11 mouse cellular contexts compared by ENCODE assay signal in the genomic region with DNA sequence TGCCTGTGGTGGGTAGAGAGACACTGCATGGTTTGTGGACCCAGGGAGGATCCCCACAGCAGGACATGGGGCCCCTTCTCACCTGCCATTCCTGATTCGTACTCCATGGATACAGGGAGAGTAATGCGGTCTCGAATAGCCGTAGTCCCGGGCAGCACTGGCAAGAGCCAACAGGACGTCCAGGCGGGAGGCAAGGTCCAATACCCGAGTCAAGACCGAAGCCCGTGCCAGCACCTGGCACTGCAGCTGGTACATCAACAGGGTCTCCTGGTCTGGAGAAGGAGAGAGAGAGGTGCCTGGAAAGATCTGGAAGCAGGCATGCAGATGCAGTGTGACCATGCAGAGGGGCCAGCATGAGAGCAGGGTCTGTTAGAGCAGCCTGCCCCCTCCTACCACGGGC. TPM values are rescaled to one million over a fixed set of nuclear protein-coding genes. Genes with fewer than 3 reads are reported as not detected.
"Had no signal": no experiment of that assay in that cellular context is flagged by ENCODE, and none has a peak within 500 bp of the region (broad histone marks: within the 10 kb centered on the region; RNA-seq: fewer than 3 reads in every experiment).

No protein-coding gene starts in this region.

- ATAC-seq: lung, postnatal 0 days; midbrain, embryonic 15.5 days had no signal

- H3K27ac ChIP-seq: left cerebral cortex, adult 2 months; liver, embryonic 14.5 days; midbrain, embryonic 15.5 days; neural tube, embryonic 12.5 days had no signal

- H3K4me2 ChIP-seq: midbrain, embryonic 15.5 days; neural tube, embryonic 12.5 days had no signal

- H3K9ac ChIP-seq: liver, embryonic 14.5 days; midbrain, embryonic 15.5 days; neural tube, embryonic 12.5 days had no signal

- H3K27me3 ChIP-seq: midbrain, embryonic 15.5 days; neural tube, embryonic 12.5 days had no signal

- H3K9me3 ChIP-seq: midbrain, embryonic 15.5 days; neural tube, embryonic 12.5 days had no signal

- H3K36me3 ChIP-seq: midbrain, embryonic 15.5 days; neural tube, embryonic 12.5 days had no signal

- H3K4me3 ChIP-seq: left cerebral cortex, adult 2 months; midbrain, embryonic 15.5 days; neural tube, embryonic 12.5 days had no signal

- DNase-seq: kidney, postnatal 25 days; liver; lung, adult 2 months; lung, postnatal 36 days; thymus, postnatal 36 days had no signal

RNA-seq across cellular contexts. Expression of a gene that starts 3.5 kb away (rescaled TPM):
- total RNA-seq: monocyte, adult 5-6 weeks had no signal

RNA-seq across cellular contexts. Expression of a gene that starts 14.9 kb away (rescaled TPM):
- total RNA-seq: monocyte, adult 5-6 weeks had no signal

RNA-seq across cellular contexts. Expression of a gene that starts 27.6 kb away (rescaled TPM):
- total RNA-seq: monocyte, adult 5-6 weeks had no signal
